Comparison of ENCODE assay signal across 20 mouse cellular contexts in the genomic region with DNA sequence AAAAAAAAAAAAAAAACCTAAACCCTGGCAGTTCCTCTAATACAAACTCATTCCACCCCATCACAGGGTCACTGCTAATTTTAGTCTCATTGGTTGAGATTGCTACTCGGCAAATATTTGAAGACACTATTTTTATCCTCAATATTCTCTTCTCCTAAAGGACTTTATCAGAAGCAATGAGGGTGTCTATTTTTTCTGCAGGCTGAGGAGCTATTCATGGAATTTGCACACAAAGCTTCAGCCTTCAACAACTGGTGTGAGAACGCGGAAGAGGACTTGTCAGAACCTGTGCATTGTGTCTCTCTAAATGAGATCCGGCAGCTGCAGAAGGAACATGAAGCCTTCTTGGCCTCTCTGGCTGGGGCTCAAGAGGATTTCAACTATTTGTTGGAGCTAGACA. TPM values are rescaled to one million over a fixed set of nuclear protein-coding genes. Genes with fewer than 3 reads are reported as not detected.
"Had no signal": no experiment of that assay in that cellular context is flagged by ENCODE, and none has a peak within 500 bp of the region (broad histone marks: within the 10 kb centered on the region; RNA-seq: fewer than 3 reads in every experiment).

No protein-coding gene starts in this region.

- DNase-seq: kidney, postnatal 10 days; kidney, postnatal 4 days; lung, adult 2 months; right cerebral cortex, postnatal 14 days; thymus, postnatal 36 days had no signal

- H3K9ac ChIP-seq: liver, embryonic 15.5 days; midbrain, embryonic 12.5 days; neural tube, embryonic 13.5 days had no signal

- H3K4me1 ChIP-seq: limb, embryonic 10.5 days; liver, embryonic 15.5 days; midbrain, embryonic 12.5 days; neural tube, embryonic 13.5 days had no signal

- H3K27me3 ChIP-seq: liver, embryonic 15.5 days; megakaryocyte, embryonic 14.5 days; midbrain, embryonic 12.5 days; neural tube, embryonic 13.5 days had no signal

- H3K36me3 ChIP-seq: limb, embryonic 10.5 days; midbrain, embryonic 12.5 days; neural tube, embryonic 13.5 days had no signal

- H3K9me3 ChIP-seq: limb, embryonic 10.5 days; liver, embryonic 15.5 days; megakaryocyte, embryonic 14.5 days; midbrain, embryonic 12.5 days; neural tube, embryonic 13.5 days had no signal

- H3K27ac ChIP-seq: layer of hippocampus, adult 2 months; limb, embryonic 10.5 days; liver, embryonic 15.5 days; macrophage; midbrain, embryonic 12.5 days; neural tube, embryonic 13.5 days had no signal

- H3K4me2 ChIP-seq: liver, embryonic 11.5 days; liver, embryonic 15.5 days; midbrain, embryonic 12.5 days; neural tube, embryonic 13.5 days had no signal

- H3K4me3 ChIP-seq: layer of hippocampus, adult 2 months; limb, embryonic 10.5 days; liver, embryonic 15.5 days; megakaryocyte, embryonic 14.5 days; midbrain, embryonic 12.5 days; neural tube, embryonic 13.5 days had no signal

- ATAC-seq: lung, postnatal 0 days; midbrain, embryonic 16.5 days had no signal

RNA-seq across cellular contexts. Expression of gene Olfr419, which starts 11.9 kb away (rescaled TPM):
- total RNA-seq: layer of hippocampus, adult 2 months; layer of hippocampus, postnatal 10 days; left cerebral cortex, postnatal 10 days had no signal
- polyA plus RNA-seq: limb, embryonic 10.5 days; limb, embryonic 14.5 days; lung, adult 2 months; lung, postnatal 0 days; macrophage; midbrain, embryonic 12.5 days; midbrain, embryonic 16.5 days; neural tube, embryonic 13.5 days; stomach, embryonic 16.5 days; thymus, postnatal 0 days had no signal
